Mouse (Mus musculus): ENCODE measurements around the gene Olfr875.

- TF ChIP-seq CTCF (IDR thresholded peaks at IDR 0.05; ENCODE audit: low read depth, low read length), result no peak
- TF ChIP-seq POLR2A (IDR thresholded peaks at IDR 0.05; ENCODE audit: borderline replicate concordance, low read depth, low read length), result no peak
Measured at GRCm38 (mm10) chr9:37744806-37745205, 26.9 kb upstream of the Olfr875 start, which contains the start of gene Olfr874.

Data from bone marrow macrophage, adult 2 months (primary cell).